Mouse (Mus musculus): ENCODE results near the gene Vmn2r30.
"Not testable (repeated sequence)": the region's sequence is repeated elsewhere in the genome, so short reads cannot be mapped to it uniquely, and the experiment has no call there.

Vmn2r30 gene

GRCm38 (mm10) chr7:7337509-7337908 is at the start of gene Vmn2r30:
TSS of gene Vmn2r30 (minus strand) at chr7:7337609.
- not testable (repeated sequence) for DNase-seq (ENCODE audit: low spot score)

GRCm38 (mm10) chr7:7374431-7374830 is 37.0 kb upstream of the Vmn2r30 start, which contains the start of gene Gm45783:
TSS of gene Gm45783 (minus strand) at chr7:7374573.
- not testable (repeated sequence) for DNase-seq (ENCODE audit: low spot score)

- DNase-seq (ENCODE audit: low spot score): peak; percentile 49
Observed at GRCm38 (mm10) chr7:7295595-7295994, 41.8 kb downstream of the Vmn2r30 start.

GRCm38 (mm10) chr7:7281383-7281782 is 56.0 kb downstream of the Vmn2r30 start:
- DNase-seq (ENCODE audit: low spot score): no peak

- DNase-seq (ENCODE audit: low spot score): peak; percentile 90
Observed at GRCm38 (mm10) chr7:7277966-7278567, 59.3 kb downstream of the Vmn2r30 start, which contains the start of gene Gm45844. TSS of gene Gm45844 (minus strand) at chr7:7278289.

GRCm38 (mm10) chr7:7277556-7277955 is 59.9 kb downstream of the Vmn2r30 start:
- DNase-seq (ENCODE audit: low spot score): peak; percentile 19
